Mouse (Mus musculus) lung, embryonic 14.5 days (tissue): ENCODE measurements around the gene Col6a6. TPM values are rescaled to one million over a fixed set of nuclear protein-coding genes. Genes with fewer than 3 reads are reported as not detected.

Source experiments
- ATAC-seq: fragments of 200-750 bp; cut with Nextera tagmentation; 2 replicates; pipeline ENCODE4 v1.8.0; 2017; ENCODE audit warnings: mild to moderate bottlenecking, moderate TSS enrichment, moderate library complexity; ENCODE audit not compliant: insufficient read depth
- DNase-seq: peaks from one replicate; pipeline ENCODE4 v3.0.0-alpha.2; 2015
- H3K27ac ChIP-seq: fragments of 300-500 bp; sonication (generic); 2 replicates; pipeline ENCODE4 v1.5.1; 2014; ENCODE audit warnings: low read depth, mild to moderate bottlenecking, moderate library complexity
- H3K27me3 ChIP-seq: fragments of 300-500 bp; sonication (generic); 2 replicates; pipeline ENCODE4 v1.6.1; 2014; ENCODE audit warnings: low read length, control low read depth; ENCODE audit not compliant: insufficient read depth
- H3K36me3 ChIP-seq: fragments of 300-500 bp; sonication (generic); 2 replicates; pipeline ENCODE4 v1.6.1; 2014; ENCODE audit warnings: control low read depth; ENCODE audit not compliant: insufficient read depth
- H3K4me1 ChIP-seq: fragments of 300-500 bp; sonication (generic); 2 replicates; pipeline ENCODE4 v1.6.1; 2014; ENCODE audit warnings: antibody characterized with exemption, control low read depth; ENCODE audit not compliant: insufficient read depth
- H3K4me2 ChIP-seq: fragments of 300-500 bp; sonication (generic); 2 replicates; pipeline ENCODE4 v1.6.1; 2014; ENCODE audit warnings: mild to moderate bottlenecking
- H3K4me3 ChIP-seq: fragments of 300-500 bp; sonication (generic); 2 replicates; pipeline ENCODE4 v1.5.1; 2014; ENCODE audit warnings: low read depth, low read length
- H3K9ac ChIP-seq: fragments of 300-500 bp; sonication (generic); 2 replicates; pipeline ENCODE4 v1.6.1; 2014
- H3K9me3 ChIP-seq: fragments of 300-500 bp; sonication (generic); 2 replicates; pipeline ENCODE4 v1.6.1; 2016; ENCODE audit warnings: low read depth, low read length, control low read depth
- CTCF ChIP-seq: IDR thresholded peaks from 2 replicates; pipeline ENCODE4 v1.5.1; 2016; ENCODE audit warnings: antibody characterized with exemption, low read depth
- WGBS: fragments of 180-500 bp; shearing (Covaris S2); extraction: QIAGEN DNeasy Blood & Tissue Kit; methylation state at CpG from one replicate; pipeline ENCODE4 v1.1.7; 2014; 5-methylcytosine and 5-hydroxymethylcytosine counted together
- polyA plus RNA-seq: library from polyadenylated mRNA; unstranded; fragments of >200 nt; fragmentation: Nextera tagmentation; extraction: Ambion mirVana; gene quantifications from 2 replicates; pipeline ENCODE4 v1.2.1, GENCODE M21; 2014

Col6a6 gene
- polyA plus RNA-seq, 1 experiment from 2014 or later: 1.3 TPM

GRCm38 (mm10) chr9:105696818-105697564 lies 131.0 kb downstream of the Col6a6 start:
- H3K27ac ChIP-seq: no peak overlapping the region; the same call in 1 of the 2 replicates
- no peak overlapping the region for H3K9ac ChIP-seq
- no peaks in the 10 kb centered on the region for H3K36me3 ChIP-seq
- no peak overlapping the region for H3K4me3 ChIP-seq
- DNase-seq (peak; percentile 63), ATAC-seq (no peak)
- no peak overlapping the region for H3K4me2 ChIP-seq
- no peak for TF ChIP-seq CTCF
- H3K27me3 ChIP-seq: no peaks in the 10 kb centered on the region
- WGBS: 73% methylated on average over 7 of the region's 7 CpGs
- no peaks in the 10 kb centered on the region for H3K9me3 ChIP-seq
- peaks cover 21% of the 10 kb centered on the region for H3K4me1 ChIP-seq

- Histone ChIP-seq H3K36me3 (0 out of 2 replicates have a peak, but pooled peaks cover 2% of the 10 kb centered on the region), H3K27me3 (no peaks in the 10 kb centered on the region), H3K27ac (no peak overlapping the region), H3K4me2 (no peak overlapping the region), H3K4me3 (no peak overlapping the region), H3K9ac (no peak overlapping the region), H3K9me3 (no peaks in the 10 kb centered on the region), H3K4me1 (peaks cover 17% of the 10 kb centered on the region)
- DNase-seq (peak; percentile 97), ATAC-seq (no peak)
- peak; percentile 96 for TF ChIP-seq CTCF
- WGBS: 0% methylated on average over 5 of the region's 5 CpGs
Observed at GRCm38 (mm10) chr9:105693854-105694253, 134.1 kb downstream of the Col6a6 start.

- no peaks in the 10 kb centered on the region for H3K27me3 ChIP-seq
- H3K4me2 ChIP-seq: no peak overlapping the region
- no peak for TF ChIP-seq CTCF
- H3K4me3 ChIP-seq: no peak overlapping the region
- H3K36me3 ChIP-seq: peaks cover 10% of the 10 kb centered on the region; the same call in 1 of the 2 replicates
- WGBS: 65% methylated on average over 9 of the region's 9 CpGs
- peaks cover 13% of the 10 kb centered on the region; the same call in 1 of the 2 replicates for H3K4me1 ChIP-seq
- no peak for ATAC-seq
- no peaks in the 10 kb centered on the region for H3K9me3 ChIP-seq
- no peak overlapping the region for H3K9ac ChIP-seq
- no peak for DNase-seq
- no peak overlapping the region for H3K27ac ChIP-seq
Observed at GRCm38 (mm10) chr9:105693056-105693455, 134.9 kb downstream of the Col6a6 start.

- Histone ChIP-seq H3K4me3 (no peak overlapping the region), H3K27me3 (no peaks in the 10 kb centered on the region), H3K4me1 (peaks cover 12% of the 10 kb centered on the region; the same call in 1 of the 2 replicates), H3K27ac (no peak overlapping the region), H3K9ac (no peak overlapping the region), H3K9me3 (no peaks in the 10 kb centered on the region), H3K36me3 (peaks cover 16% of the 10 kb centered on the region), H3K4me2 (no peak overlapping the region)
- no peak for DNase-seq
- WGBS: 89% methylated on average over 14 of the region's 14 CpGs
- ATAC-seq: no peak
- TF ChIP-seq CTCF: no peak
Observed at GRCm38 (mm10) chr9:105692472-105692871, 135.5 kb downstream of the Col6a6 start.

- 60% methylated on average over 7 of the region's 7 CpGs for WGBS
- Histone ChIP-seq H3K36me3 (peaks cover 38% of the 10 kb centered on the region), H3K27me3 (no peaks in the 10 kb centered on the region), H3K9me3 (no peaks in the 10 kb centered on the region), H3K4me3 (no peak overlapping the region), H3K4me2 (no peak overlapping the region), H3K4me1 (no peaks in the 10 kb centered on the region), H3K9ac (no peak overlapping the region), H3K27ac (no peak overlapping the region)
- no peak for TF ChIP-seq CTCF
- DNase-seq (no peak), ATAC-seq (no peak)
Observed at GRCm38 (mm10) chr9:105689485-105689884, 138.5 kb downstream of the Col6a6 start.

GRCm38 (mm10) chr9:105684549-105685165 lies 143.3 kb downstream of the Col6a6 start:
- ATAC-seq (no peak), DNase-seq (no peak)
- WGBS: 79% methylated on average over 13 of the region's 13 CpGs
- Histone ChIP-seq H3K4me2 (no peak overlapping the region), H3K36me3 (peaks cover 65% of the 10 kb centered on the region), H3K27me3 (no peaks in the 10 kb centered on the region), H3K9me3 (no peaks in the 10 kb centered on the region), H3K4me3 (no peak overlapping the region), H3K27ac (no peak overlapping the region), H3K4me1 (no peaks in the 10 kb centered on the region), H3K9ac (no peak overlapping the region)
- no peak for TF ChIP-seq CTCF

- no peaks in the 10 kb centered on the region for H3K4me1 ChIP-seq
- no peak for TF ChIP-seq CTCF
- H3K4me2 ChIP-seq: no peak overlapping the region
- no peak overlapping the region for H3K27ac ChIP-seq
- H3K9ac ChIP-seq: no peak overlapping the region
- DNase-seq: no peak
- ATAC-seq: no peak
- H3K4me3 ChIP-seq: no peak overlapping the region
- H3K9me3 ChIP-seq: no peaks in the 10 kb centered on the region
- H3K36me3 ChIP-seq: peaks cover 61% of the 10 kb centered on the region
- H3K27me3 ChIP-seq: no peaks in the 10 kb centered on the region
- 90% methylated on average over 7 of the region's 7 CpGs for WGBS
Observed at GRCm38 (mm10) chr9:105681386-105681785, 146.6 kb downstream of the Col6a6 start.
